Mouse (Mus musculus) stomach, postnatal 0 days (tissue): ENCODE measurements around the gene Rhobtb3.

Experiments
- CTCF ChIP-seq: IDR thresholded peaks from 2 replicates; pipeline ENCODE4 v1.5.1; 2016; ENCODE audit warnings: antibody characterized with exemption, low read depth, mild to moderate bottlenecking, moderate library complexity
- EP300 ChIP-seq: optimal IDR thresholded peaks from 2 replicates; pipeline ENCODE3; 2016; ENCODE audit warnings: antibody characterized with exemption

GRCm38 (mm10) chr13:75908187-75908586 is 35.5 kb downstream of the Rhobtb3 start:
- no peak for TF ChIP-seq CTCF
- TF ChIP-seq EP300 = no peak
